Mouse (Mus musculus) telencephalon, adult 2 months (tissue): ENCODE data around the gene Spata18.

ENCODE experiments used
- DNase-seq: peaks from one replicate; pipeline ENCODE4 v3.0.0-alpha.2; 2011; ENCODE audit warnings: low read depth, low spot score

Gene Spata18

GRCm38 (mm10) chr5:73651855-73652201, 649 bp downstream of the Spata18 start:
- DNase-seq: no peak

- DNase-seq: no peak
These were observed 15.5 kb downstream of the Spata18 start for GRCm38 (mm10) chr5:73666695-73667094.

DNA sequence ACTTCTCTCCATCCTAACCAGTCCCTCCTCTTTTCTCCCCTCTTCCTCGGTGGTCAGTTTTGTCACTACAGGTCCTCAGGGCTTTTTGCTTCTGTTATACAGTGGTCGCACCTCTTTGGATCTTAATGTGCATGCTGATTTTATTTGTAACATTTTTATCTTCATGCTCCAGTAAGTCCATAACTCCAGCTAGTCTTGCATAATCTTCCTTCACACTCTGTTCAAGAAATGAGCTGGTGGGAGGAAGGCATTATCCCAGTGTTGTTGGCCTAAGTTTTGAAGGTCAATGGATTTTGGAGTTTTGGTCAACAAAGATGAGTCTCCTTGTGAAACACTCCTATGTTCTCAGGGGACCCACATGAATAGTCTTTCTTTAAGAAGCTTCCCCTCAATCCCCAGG, 16.7 kb downstream of the Spata18 start:
- DNase-seq: no peak

GRCm38 (mm10) chr5:73669386-73669785, 18.2 kb downstream of the Spata18 start:
- DNase-seq: no peak

DNA sequence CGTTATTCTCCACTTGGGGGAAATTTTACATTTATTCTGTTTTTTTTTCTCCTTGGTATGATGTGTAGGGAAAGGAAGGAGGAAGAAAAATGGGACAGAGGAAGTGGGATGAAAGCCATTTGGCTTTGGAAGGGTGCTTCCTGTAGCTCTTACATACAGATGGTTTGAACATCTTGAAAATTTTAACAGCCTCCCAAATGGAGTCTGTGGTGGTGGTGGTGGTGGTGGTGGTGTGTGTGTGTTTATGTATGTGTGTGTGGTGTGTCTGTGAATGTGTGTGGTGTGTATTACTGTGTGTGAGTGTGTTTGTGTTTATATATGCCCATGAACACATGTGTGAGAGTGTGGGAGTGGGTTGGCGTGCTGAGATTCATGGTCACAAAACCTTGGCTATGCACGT, 24.4 kb downstream of the Spata18 start:
- DNase-seq: no peak

- peak; percentile 39 for DNase-seq
These were observed 25.4 kb downstream of the Spata18 start for GRCm38 (mm10) chr5:73676626-73677025.

GRCm38 (mm10) chr5:73683221-73683620, 32.0 kb downstream of the Spata18 start:
- no peak for DNase-seq

- DNase-seq: no peak
These were observed 32.7 kb downstream of the Spata18 start for GRCm38 (mm10) chr5:73683706-73684409.

DNA sequence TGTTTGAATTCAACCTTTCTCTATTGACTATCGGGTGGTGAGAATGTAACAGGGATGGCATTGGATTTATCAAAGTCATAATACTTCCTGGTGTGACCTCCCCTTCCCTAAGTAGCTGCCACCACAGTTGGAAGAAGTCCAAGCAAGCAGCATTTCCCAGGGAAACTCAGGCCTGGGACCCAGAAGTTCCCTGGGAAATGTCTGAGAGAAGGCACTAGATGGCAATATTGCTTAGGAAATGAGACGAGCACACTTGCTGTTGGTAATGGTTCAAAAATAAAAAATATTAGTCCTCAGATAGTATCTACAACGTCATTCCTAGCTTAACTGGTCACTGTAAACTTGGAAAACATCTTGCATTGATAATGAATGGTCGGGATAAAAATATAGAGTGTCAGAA, 35.0 kb downstream of the Spata18 start:
- no peak for DNase-seq

- DNase-seq: no peak
These were observed 37.4 kb downstream of the Spata18 start for GRCm38 (mm10) chr5:73688576-73688975.

GRCm38 (mm10) chr5:73690146-73690545, 39.0 kb downstream of the Spata18 start:
- DNase-seq: no peak

DNA sequence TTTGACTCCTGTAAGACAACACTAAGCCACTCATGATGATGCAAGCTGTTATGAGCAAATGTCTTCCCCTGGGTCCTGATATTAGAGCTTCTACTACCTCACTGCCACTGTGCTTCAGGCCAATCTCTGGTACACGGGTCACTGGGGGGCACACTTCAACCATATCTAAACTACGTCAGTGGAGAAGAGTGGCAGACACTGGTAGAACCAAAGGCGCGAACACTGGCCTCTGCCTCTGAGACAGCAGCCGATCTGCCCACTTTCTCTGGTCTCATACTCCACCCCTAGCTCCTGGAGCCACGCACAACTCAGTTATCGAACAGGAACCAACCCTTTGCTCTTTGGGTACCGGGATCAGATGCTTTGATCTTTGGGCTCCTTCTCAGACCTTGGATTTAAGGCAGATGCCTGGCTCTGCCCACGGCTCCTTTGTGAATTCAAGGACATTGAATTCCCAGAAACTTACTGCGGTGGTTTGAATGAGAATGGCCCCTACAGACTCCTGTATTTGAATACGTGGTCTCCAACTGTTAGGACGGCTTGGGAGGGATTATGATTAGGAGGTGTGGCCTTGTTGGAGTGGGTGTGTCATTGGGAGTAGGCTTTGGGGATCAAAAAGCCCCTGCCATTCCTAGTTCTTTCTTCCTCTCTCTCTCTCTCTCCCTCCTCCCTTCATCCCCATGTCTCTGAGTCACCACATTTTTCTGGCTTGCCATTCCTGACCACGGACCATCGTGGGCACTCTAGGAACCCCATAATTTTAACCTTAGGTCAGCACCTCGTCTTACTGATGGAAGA, 40.7 kb downstream of the Spata18 start:
- no peak for DNase-seq

DNA sequence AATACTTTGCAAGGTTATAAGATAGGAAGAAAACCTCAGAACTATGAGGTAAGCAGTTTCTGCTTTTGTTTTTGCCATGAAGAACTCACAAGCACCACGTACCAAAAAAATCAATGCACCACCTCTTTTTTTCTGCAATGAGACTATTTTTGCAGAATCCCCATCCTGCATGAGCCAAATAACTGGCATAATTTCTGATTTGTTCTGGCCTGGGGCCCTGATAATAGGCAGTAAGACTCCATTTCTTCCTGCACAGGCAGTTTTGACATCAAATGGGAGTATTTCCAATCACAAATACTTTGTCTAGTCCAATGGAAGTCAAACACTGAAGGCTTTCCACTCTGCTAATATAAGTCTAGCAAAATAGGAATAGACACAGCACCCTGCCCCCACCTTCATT, 42.6 kb downstream of the Spata18 start:
- DNase-seq: no peak

- DNase-seq: no peak
These were observed 43.3 kb downstream of the Spata18 start for GRCm38 (mm10) chr5:73694254-73695015.

GRCm38 (mm10) chr5:73697700-73698099, 46.5 kb downstream of the Spata18 start:
- DNase-seq: no peak

DNA sequence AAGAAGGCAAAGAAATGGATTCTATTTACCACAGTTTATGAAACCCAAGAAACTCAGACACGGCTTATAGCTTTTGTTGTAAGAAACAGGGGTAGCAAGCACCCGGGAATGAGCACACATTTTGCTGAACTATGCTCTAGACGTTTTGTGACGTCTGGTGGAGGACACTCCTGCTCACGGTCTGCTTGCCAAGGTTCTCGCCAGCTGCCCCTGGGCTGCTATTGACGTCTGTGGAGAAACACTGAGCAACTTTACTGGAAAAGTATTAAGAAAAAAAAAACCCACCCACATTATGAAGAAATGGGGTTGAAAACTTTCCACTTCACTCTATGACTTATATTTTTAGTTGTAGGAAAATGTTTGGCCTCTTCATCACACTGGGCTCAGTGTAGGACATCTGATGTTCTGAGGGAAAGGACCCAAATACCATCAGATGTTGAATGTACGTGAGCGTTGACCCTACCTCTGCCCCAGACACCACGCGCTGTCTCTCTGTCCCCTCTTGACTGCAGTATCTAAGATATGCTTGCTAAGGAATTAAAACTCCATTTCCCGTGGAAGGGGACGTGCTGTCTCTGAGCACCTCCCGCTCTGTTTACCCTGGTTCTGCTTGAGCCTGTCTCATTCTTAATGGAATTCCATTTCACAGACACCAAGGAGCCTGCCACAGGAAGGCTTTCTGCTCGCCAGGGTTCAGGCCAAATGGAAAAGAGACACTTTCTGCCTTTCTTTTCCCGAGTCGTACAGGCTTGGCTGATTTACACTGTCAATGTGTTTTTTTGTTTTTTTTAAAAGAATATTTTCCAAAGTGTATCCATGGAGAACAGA, 50.1 kb downstream of the Spata18 start:
- no peak for DNase-seq

DNA sequence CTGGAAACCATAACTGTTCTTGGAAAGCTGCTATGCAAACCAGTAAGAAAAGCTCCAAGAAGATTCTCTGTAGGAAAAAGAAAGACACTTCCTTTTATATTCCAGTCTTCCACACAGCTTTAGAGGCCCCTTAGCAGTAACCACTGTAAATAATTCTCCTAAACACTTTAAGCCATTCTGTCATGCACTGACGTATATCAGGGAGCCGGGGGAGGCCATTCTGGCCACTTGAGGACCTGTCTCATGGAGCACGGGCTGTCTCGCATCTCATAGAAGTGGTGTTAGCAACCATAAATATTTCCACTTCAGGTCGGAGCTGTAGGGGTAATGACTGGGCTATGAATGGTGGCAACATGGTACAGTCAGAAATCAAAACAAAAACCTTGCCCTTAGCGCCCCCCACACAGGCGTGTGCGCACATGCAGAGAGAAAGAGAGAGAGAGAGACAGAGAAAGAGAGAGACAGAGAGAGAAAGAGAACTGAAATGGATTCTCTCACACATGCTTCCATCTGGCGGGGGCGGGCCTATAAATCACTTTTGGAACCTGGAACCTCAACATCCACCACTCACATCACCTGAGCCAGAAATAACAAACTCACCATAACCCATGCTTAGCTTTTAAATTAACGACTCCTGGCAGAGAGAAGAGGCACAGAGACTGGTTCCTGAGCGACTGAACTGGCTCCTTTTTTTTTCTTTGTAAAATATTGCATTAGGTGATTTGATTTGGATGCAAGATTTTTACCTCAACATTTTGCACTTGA, 50.9 kb downstream of the Spata18 start:
- no peak for DNase-seq

- DNase-seq: no peak
These were observed 51.9 kb downstream of the Spata18 start for GRCm38 (mm10) chr5:73703096-73703495.

GRCm38 (mm10) chr5:73704263-73704662, 53.1 kb downstream of the Spata18 start:
- no peak for DNase-seq

GRCm38 (mm10) chr5:73704757-73705156, 53.6 kb downstream of the Spata18 start:
- no peak for DNase-seq

GRCm38 (mm10) chr5:73705290-73705689, 54.1 kb downstream of the Spata18 start:
- DNase-seq: no peak
